Mouse (Mus musculus) olfactory bulb, adult 2 months (tissue): ENCODE results near the gene Gm5901.

Experiments used
- CTCF ChIP-seq: fragments of 200-500 bp; IDR thresholded peaks from 2 replicates; pipeline ENCODE4 v1.5.1; 2012; ENCODE audit warnings: low read depth, mild to moderate bottlenecking, low read length, moderate library complexity; ENCODE audit not compliant: insufficient read depth
- POLR2A ChIP-seq: fragments of 200-500 bp; IDR thresholded peaks from 2 replicates; pipeline ENCODE4 v1.6.1; 2012; ENCODE audit warnings: mild to moderate bottlenecking, low read depth, low read length, moderate library complexity; ENCODE audit not compliant: insufficient read depth

- TF ChIP-seq POLR2A: no peak
- TF ChIP-seq CTCF: no peak
Observed at GRCm38 (mm10) chr7:105372912-105373311, 1.9 kb upstream of the Gm5901 start.
